Mouse (Mus musculus) cerebellum, adult 2 months (tissue): Measurements from ENCODE around the gene Zfp296.

Experiments
- CTCF ChIP-seq: fragments of 200-500 bp; IDR thresholded peaks from 2 replicates; pipeline ENCODE4 v1.5.1; 2011; ENCODE audit warnings: low read depth, mild to moderate bottlenecking, control low read depth, low read length, moderate library complexity, borderline replicate concordance; ENCODE audit not compliant: insufficient read depth
- POLR2A ChIP-seq: fragments of 200-500 bp; IDR thresholded peaks from 2 replicates; pipeline ENCODE4 v1.6.1; 2011; ENCODE audit warnings: low read length, control low read depth, borderline replicate concordance; ENCODE audit not compliant: insufficient read depth

DNA sequence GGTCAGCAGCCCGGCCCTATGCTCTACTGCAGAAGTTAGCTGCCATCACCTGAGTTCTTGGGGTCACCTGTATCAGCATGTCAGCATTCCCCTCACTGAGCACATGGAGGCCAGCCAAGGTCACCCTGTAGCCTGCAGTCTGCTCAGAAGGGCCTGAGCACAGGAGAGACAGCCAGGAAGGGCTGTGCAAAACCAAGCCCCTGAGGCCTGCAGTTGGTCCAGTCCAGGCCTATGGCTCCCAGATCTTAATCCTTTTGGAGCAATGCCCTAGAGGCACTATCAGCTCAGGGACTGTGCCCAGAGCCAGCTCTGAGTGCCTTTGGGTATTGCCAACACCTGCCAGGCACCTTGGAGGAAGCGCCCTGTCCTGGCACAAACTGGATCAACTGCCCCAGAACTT lies 20.0 kb upstream of the Zfp296 start:
- TF ChIP-seq CTCF = no peak
- no peak for TF ChIP-seq POLR2A
